Mouse (Mus musculus) midbrain, embryonic 16.5 days (tissue): ENCODE results near the gene Gusb. TPM values are rescaled to one million over a fixed set of nuclear protein-coding genes. Genes with fewer than 3 reads are reported as not detected.

ENCODE experiments used
- ATAC-seq: fragments of 200-750 bp; cut with Nextera tagmentation; 2 replicates; pipeline ENCODE4 v1.8.0; 2017; ENCODE audit warnings: moderate TSS enrichment
- H3K27ac ChIP-seq: fragments of 300-500 bp; sonication (generic); 2 replicates; pipeline ENCODE4 v1.5.1; 2014; ENCODE audit warnings: mild to moderate bottlenecking, low read length, mixed read lengths
- H3K27me3 ChIP-seq: fragments of 300-500 bp; sonication (generic); 2 replicates; pipeline ENCODE4 v1.6.1; 2014; ENCODE audit warnings: low read depth, low read length, mixed read lengths; ENCODE audit not compliant: control insufficient read depth, insufficient read depth
- H3K36me3 ChIP-seq: fragments of 300-500 bp; sonication (generic); 2 replicates; pipeline ENCODE4 v1.6.1; 2014; ENCODE audit warnings: mild to moderate bottlenecking, low read length, moderate library complexity, mixed read lengths; ENCODE audit not compliant: control insufficient read depth, insufficient read depth
- H3K4me1 ChIP-seq: fragments of 300-500 bp; sonication (generic); 2 replicates; pipeline ENCODE4 v1.6.1; 2014; ENCODE audit warnings: mild to moderate bottlenecking, low read length, mixed read lengths; ENCODE audit not compliant: control insufficient read depth, insufficient read depth
- H3K4me2 ChIP-seq: fragments of 300-500 bp; sonication (generic); 2 replicates; pipeline ENCODE4 v1.6.1; 2014; ENCODE audit warnings: mild to moderate bottlenecking, low read length, mixed read lengths
- H3K4me3 ChIP-seq: fragments of 300-500 bp; sonication (generic); 2 replicates; pipeline ENCODE4 v1.5.1; 2014; ENCODE audit warnings: low read depth, mild to moderate bottlenecking, low read length, moderate library complexity, mixed read lengths
- H3K9ac ChIP-seq: fragments of 300-500 bp; sonication (generic); 2 replicates; pipeline ENCODE4 v1.6.1; 2014; ENCODE audit warnings: low read depth, low read length, mixed read lengths
- H3K9me3 ChIP-seq: fragments of 300-500 bp; sonication (generic); replicated peaks from 2 replicates; pipeline ENCODE4 v1.6.1; 2014; ENCODE audit warnings: mild to moderate bottlenecking, low read length, mixed read lengths; ENCODE audit not compliant: control insufficient read depth, poor library complexity, severe bottlenecking
- WGBS: fragments of 180-500 bp; shearing (Covaris S2); extraction: QIAGEN DNeasy Blood & Tissue Kit; methylation state at CpG from one replicate; pipeline ENCODE4 v1.1.7; 2014; 5-methylcytosine and 5-hydroxymethylcytosine counted together
- polyA plus RNA-seq: library from polyadenylated mRNA; unstranded; fragments of >200 nt; fragmentation: Nextera tagmentation; extraction: Ambion mirVana; gene quantifications from 2 replicates; pipeline ENCODE4 v1.2.1, GENCODE M21; 2015

Gusb gene
- polyA plus RNA-seq, 1 experiment from 2014 or later: 31.5 TPM

- peak within 1 kb of the TSS; percentile 93 for H3K27ac ChIP-seq
- H3K4me2 ChIP-seq: peak within 1 kb of the TSS; percentile 75
- no peaks in the 10 kb centered on the region for H3K36me3 ChIP-seq
- H3K4me1 ChIP-seq: peaks cover 7% of the 10 kb centered on the region
- H3K9me3 ChIP-seq: no peaks in the 10 kb centered on the region
- 2% methylated on average over 51 of the region's 51 CpGs for WGBS
- peak within 1 kb of the TSS; percentile 65 for H3K4me3 ChIP-seq
- peak within 1 kb of the TSS; percentile 72 for H3K9ac ChIP-seq
- peak; percentile 88 for ATAC-seq
- peaks cover 3% of the 10 kb centered on the region; the same call in 1 of the 2 replicates for H3K27me3 ChIP-seq
These were observed 26.5 kb upstream of the Gusb start, which contains the start of the genes Asl and Crcp for GRCm38 (mm10) chr5:130029142-130029897. Gene Asl, minus strand, starts transcription at chr5:130029247. Gene Crcp, plus strand, starts transcription at chr5:130029290.

GRCm38 (mm10) chr5:130027696-130028095 lies 24.8 kb upstream of the Gusb start:
- Histone ChIP-seq H3K36me3 (no peaks in the 10 kb centered on the region), H3K4me2 (no peak overlapping the region), H3K4me1 (peaks cover 11% of the 10 kb centered on the region), H3K27ac (no peak overlapping the region), H3K9ac (no peak overlapping the region), H3K4me3 (no peak overlapping the region), H3K9me3 (no peaks in the 10 kb centered on the region), H3K27me3 (peaks cover 3% of the 10 kb centered on the region; the same call in 1 of the 2 replicates)
- WGBS: 86% methylated on average over 7 of the region's 7 CpGs
- no peak for ATAC-seq

DNA sequence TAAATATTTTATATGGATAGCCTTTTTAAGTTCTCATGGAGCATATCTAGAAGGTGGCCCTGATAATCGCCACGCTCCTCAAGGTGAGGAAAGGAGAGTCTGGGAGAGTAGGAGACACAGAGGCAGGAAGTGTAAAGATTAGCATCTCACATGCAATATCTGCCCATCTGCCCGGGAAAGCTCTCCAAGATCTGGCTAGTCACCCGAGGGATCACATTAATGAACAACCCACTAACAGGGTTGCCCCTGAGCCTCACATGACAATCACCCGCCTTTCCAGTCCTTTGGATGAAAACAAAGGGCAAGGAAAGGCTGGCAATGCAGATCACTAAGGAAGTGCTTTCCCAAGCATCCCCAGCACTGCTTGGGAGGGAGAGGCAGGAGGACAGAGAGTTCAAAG lies 24.3 kb upstream of the Gusb start:
- H3K4me3 ChIP-seq: no peak overlapping the region
- no peaks in the 10 kb centered on the region for H3K36me3 ChIP-seq
- H3K4me1 ChIP-seq: peaks cover 11% of the 10 kb centered on the region
- H3K9me3 ChIP-seq: no peaks in the 10 kb centered on the region
- no peak for ATAC-seq
- WGBS: 76% methylated on average over 5 of the region's 5 CpGs
- H3K27me3 ChIP-seq: peaks cover 3% of the 10 kb centered on the region; the same call in 1 of the 2 replicates
- H3K9ac ChIP-seq: no peak overlapping the region
- H3K4me2 ChIP-seq: no peak overlapping the region
- no peak overlapping the region for H3K27ac ChIP-seq

DNA sequence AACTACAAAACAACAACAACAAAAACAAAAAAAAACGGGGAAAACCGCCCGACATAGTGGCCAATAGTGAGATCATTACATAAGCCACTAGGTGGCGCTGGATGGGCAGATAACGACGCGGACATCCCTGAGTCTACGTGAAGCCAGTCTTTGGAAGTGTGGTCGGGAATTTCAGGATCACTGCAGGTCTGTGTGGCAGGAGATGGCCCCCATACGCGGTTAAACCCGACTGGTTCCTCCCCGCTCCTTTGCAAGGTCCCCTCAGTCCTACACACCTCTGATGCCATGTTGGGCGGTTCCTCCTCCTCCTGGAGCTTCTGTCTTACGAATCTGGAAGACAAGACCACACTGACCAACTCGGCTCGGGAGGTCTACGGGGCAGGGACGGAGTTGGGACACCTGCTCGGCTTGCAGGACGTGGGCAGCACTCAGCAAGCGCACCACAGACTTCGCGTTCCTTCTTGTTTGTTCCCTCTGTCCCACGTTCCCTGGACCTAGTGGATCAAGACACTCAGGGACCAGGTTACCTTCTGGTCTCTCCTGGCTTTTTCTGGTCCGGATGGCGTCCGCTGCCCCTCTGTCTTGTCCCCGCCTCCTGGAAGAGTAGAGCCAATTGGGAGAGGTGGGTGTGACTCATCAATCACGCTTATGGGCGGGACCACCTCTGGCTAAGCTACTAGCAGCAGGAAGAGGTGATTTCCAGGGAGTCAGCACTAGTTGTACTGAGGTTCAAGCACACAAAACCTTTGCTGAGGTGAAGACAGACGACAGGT lies 21.1 kb upstream of the Gusb start:
- 0% methylated on average over 32 of the region's 32 CpGs for WGBS
- peaks cover 3% of the 10 kb centered on the region; the same call in 1 of the 2 replicates for H3K27me3 ChIP-seq
- peaks cover 5% of the 10 kb centered on the region; the same call in 1 of the 2 replicates for H3K4me1 ChIP-seq
- peak overlapping the region; percentile 79 for H3K27ac ChIP-seq
- peak overlapping the region; percentile 90 for H3K4me2 ChIP-seq
- H3K9me3 ChIP-seq: no peaks in the 10 kb centered on the region
- H3K4me3 ChIP-seq: peak overlapping the region; percentile 59
- peak; percentile 94 for ATAC-seq
- H3K9ac ChIP-seq: peak overlapping the region; percentile 73
- H3K36me3 ChIP-seq: no peaks in the 10 kb centered on the region

- H3K36me3 ChIP-seq: 0 out of 2 replicates have a peak, but pooled peaks cover under 1% of the 10 kb centered on the region
- H3K9me3 ChIP-seq: no peaks in the 10 kb centered on the region
- no peak overlapping the region for H3K27ac ChIP-seq
- 39% methylated on average over 12 of the region's 12 CpGs for WGBS
- H3K4me1 ChIP-seq: peaks cover 5% of the 10 kb centered on the region; the same call in 1 of the 2 replicates
- H3K4me2 ChIP-seq: peak overlapping the region; percentile 90
- H3K4me3 ChIP-seq: peak overlapping the region; percentile 59
- peak overlapping the region; percentile 73; the same call in 1 of the 2 replicates for H3K9ac ChIP-seq
- 0 out of 2 replicates have a peak, but pooled peaks have one; percentile 8 for ATAC-seq
- peaks cover 3% of the 10 kb centered on the region; the same call in 1 of the 2 replicates for H3K27me3 ChIP-seq
These were observed 20.4 kb upstream of the Gusb start for GRCm38 (mm10) chr5:130023067-130023766.

DNA sequence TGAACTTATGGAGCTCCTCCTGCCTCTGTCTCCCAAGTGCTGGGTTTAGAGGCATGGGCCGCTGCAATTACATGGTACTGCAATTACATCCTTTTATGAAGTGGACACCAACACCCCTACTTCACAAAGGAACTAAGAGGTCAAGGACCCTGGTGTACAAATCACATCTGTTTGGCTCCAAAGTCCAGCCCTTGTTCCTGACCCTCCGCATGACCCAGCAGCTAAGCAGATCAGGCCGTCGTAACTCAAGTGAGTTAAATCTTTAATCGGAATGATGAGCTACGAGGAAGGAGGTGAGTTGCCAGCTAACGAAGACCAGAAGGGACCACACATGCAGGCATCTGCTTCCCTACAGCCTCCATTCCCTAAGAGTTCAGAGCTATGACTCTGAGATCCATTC lies 19.5 kb upstream of the Gusb start:
- H3K9ac ChIP-seq: no peak overlapping the region
- no peak overlapping the region for H3K4me3 ChIP-seq
- H3K27me3 ChIP-seq: peaks cover 3% of the 10 kb centered on the region; the same call in 1 of the 2 replicates
- H3K27ac ChIP-seq: no peak overlapping the region
- no peak overlapping the region for H3K4me2 ChIP-seq
- WGBS: 78% methylated on average over 7 of the region's 7 CpGs
- 0 out of 2 replicates have a peak, but pooled peaks cover 2% of the 10 kb centered on the region for H3K36me3 ChIP-seq
- H3K4me1 ChIP-seq: peaks cover 5% of the 10 kb centered on the region; the same call in 1 of the 2 replicates
- no peaks in the 10 kb centered on the region for H3K9me3 ChIP-seq
- no peak for ATAC-seq

DNA sequence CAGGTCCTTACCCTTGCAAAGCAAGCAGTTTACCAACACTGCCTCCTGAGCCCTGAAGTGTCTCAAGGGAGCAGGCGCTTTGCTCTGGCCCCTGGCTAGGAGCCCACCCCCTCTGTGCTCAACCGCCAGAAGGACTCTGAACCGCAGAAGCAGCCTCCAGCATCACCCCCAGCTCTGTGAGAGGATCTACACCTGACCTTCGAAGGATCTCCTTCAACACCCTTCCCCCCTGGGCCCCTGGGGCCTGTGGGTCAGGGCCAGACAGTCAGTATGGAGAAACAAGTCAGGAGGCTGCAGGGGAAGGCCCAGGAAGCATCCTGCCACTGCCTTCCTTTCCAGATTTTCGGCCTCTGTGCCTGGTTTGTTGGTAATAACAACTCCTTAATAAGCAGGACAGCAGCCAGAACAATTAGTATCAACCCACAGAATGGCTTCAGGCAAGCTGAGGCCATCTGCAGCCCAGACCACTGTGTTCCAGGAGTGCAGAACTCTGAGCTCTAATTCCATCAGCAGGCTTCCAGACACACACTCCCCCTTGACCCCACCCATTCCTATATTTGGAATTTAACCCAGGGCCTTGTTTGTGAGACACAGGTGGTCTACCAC lies 18.6 kb upstream of the Gusb start:
- H3K9me3 ChIP-seq: no peaks in the 10 kb centered on the region
- no peak overlapping the region for H3K27ac ChIP-seq

GRCm38 (mm10) chr5:130019461-130019860 lies 16.6 kb upstream of the Gusb start:
- H3K4me1 ChIP-seq: peaks cover 5% of the 10 kb centered on the region; the same call in 1 of the 2 replicates
- H3K4me2 ChIP-seq: no peak overlapping the region
- H3K4me3 ChIP-seq: no peak overlapping the region
- 83% methylated on average over 8 of the region's 8 CpGs for WGBS
- H3K27ac ChIP-seq: no peak overlapping the region
- 0 out of 2 replicates have a peak, but pooled peaks cover 2% of the 10 kb centered on the region for H3K36me3 ChIP-seq
- no peak for ATAC-seq
- H3K9me3 ChIP-seq: no peaks in the 10 kb centered on the region
- H3K9ac ChIP-seq: no peak overlapping the region
- no peaks in the 10 kb centered on the region for H3K27me3 ChIP-seq

More for the DNA sequence above, 18.6 kb upstream of the Gusb start:
- no peak overlapping the region for H3K4me2 ChIP-seq
- peaks cover 5% of the 10 kb centered on the region; the same call in 1 of the 2 replicates for H3K4me1 ChIP-seq
- WGBS: 71% methylated on average over 5 of the region's 5 CpGs
- no peak overlapping the region for H3K9ac ChIP-seq
- 0 out of 2 replicates have a peak, but pooled peaks cover 2% of the 10 kb centered on the region for H3K36me3 ChIP-seq
- H3K4me3 ChIP-seq: no peak overlapping the region
- ATAC-seq: no peak
- H3K27me3 ChIP-seq: no peaks in the 10 kb centered on the region
